Comparison of ENCODE assay signal across 7 mouse cellular contexts in genomic region chr6:83136881-83137575, GRCm38 (mm10). TPM values are rescaled to one million over a fixed set of nuclear protein-coding genes. Genes with fewer than 3 reads are reported as not detected.
DNase-seq lines count a peak whose midpoint lies in the region; ATAC-seq and TF ChIP-seq lines count a peak whose summit lies in the region.

No protein-coding gene starts in this region.

- TF ChIP-seq CTCF in forebrain, postnatal 0 days (IDR thresholded peaks at IDR 0.05; ENCODE audit: low read depth) = no peak

- H3K27me3 ChIP-seq in forebrain, postnatal 0 days (ENCODE audit: insufficient read depth, low read length) = peaks cover 14% of the 10 kb centered on the region
- H3K27me3 ChIP-seq in hindbrain, embryonic 15.5 days = peaks cover 19% of the 10 kb centered on the region
- H3K27me3 ChIP-seq in liver, embryonic 13.5 days = peaks cover 65% of the 10 kb centered on the region
- H3K27me3 ChIP-seq in neural tube, embryonic 12.5 days (replicated peaks) = peaks cover 10% of the 10 kb centered on the region; the same call in 1 of the 2 replicates

- peak overlapping the region; percentile 72 for H3K27ac ChIP-seq in forebrain, postnatal 0 days (ENCODE audit: low read depth, low read length)
- H3K27ac ChIP-seq in hindbrain, embryonic 15.5 days (replicated peaks) = peak overlapping the region; percentile 89
- peak overlapping the region; percentile 88 for H3K27ac ChIP-seq in liver, embryonic 13.5 days
- peak overlapping the region; percentile 92 for H3K27ac ChIP-seq in neural tube, embryonic 12.5 days

- ATAC-seq in forebrain, postnatal 0 days = peak; percentile 64
- ATAC-seq in hindbrain, embryonic 15.5 days (ENCODE audit: low FRiP score, low read depth) = peak; percentile 72; the same call in 1 of the 2 replicates
- peak; percentile 33 for ATAC-seq in liver, embryonic 13.5 days (ENCODE audit: low read depth)
- ATAC-seq in neural tube, embryonic 12.5 days (ENCODE audit: low FRiP score, low read depth) = peak; percentile 85

- no peaks in the 10 kb centered on the region for H3K9me3 ChIP-seq in forebrain, postnatal 0 days (ENCODE audit: low read length)
- H3K9me3 ChIP-seq in hindbrain, embryonic 15.5 days = no peaks in the 10 kb centered on the region
- H3K9me3 ChIP-seq in liver, embryonic 13.5 days (replicated peaks) = no peaks in the 10 kb centered on the region
- no peaks in the 10 kb centered on the region for H3K9me3 ChIP-seq in neural tube, embryonic 12.5 days

- no peaks in the 10 kb centered on the region for H3K36me3 ChIP-seq in forebrain, postnatal 0 days (ENCODE audit: insufficient read depth)
- no peaks in the 10 kb centered on the region for H3K36me3 ChIP-seq in hindbrain, embryonic 15.5 days
- no peaks in the 10 kb centered on the region for H3K36me3 ChIP-seq in liver, embryonic 13.5 days
- no peaks in the 10 kb centered on the region for H3K36me3 ChIP-seq in neural tube, embryonic 12.5 days

- H3K4me1 ChIP-seq in forebrain, postnatal 0 days (ENCODE audit: insufficient read depth) = no peaks in the 10 kb centered on the region
- H3K4me1 ChIP-seq in hindbrain, embryonic 15.5 days (replicated peaks) = peaks cover 37% of the 10 kb centered on the region
- H3K4me1 ChIP-seq in liver, embryonic 13.5 days (replicated peaks) = peaks cover 52% of the 10 kb centered on the region
- peaks cover 47% of the 10 kb centered on the region for H3K4me1 ChIP-seq in neural tube, embryonic 12.5 days

- peak overlapping the region; percentile 48 for H3K9ac ChIP-seq in forebrain, postnatal 0 days
- H3K9ac ChIP-seq in hindbrain, embryonic 15.5 days = peak overlapping the region; percentile 31
- peak overlapping the region; percentile 73 for H3K9ac ChIP-seq in liver, embryonic 13.5 days
- H3K9ac ChIP-seq in neural tube, embryonic 12.5 days = peak overlapping the region; percentile 83

- H3K4me3 ChIP-seq in forebrain, postnatal 0 days (ENCODE audit: low read depth, low read length) = peak overlapping the region; percentile 26
- peak overlapping the region; percentile 34 for H3K4me3 ChIP-seq in hindbrain, embryonic 15.5 days
- H3K4me3 ChIP-seq in liver, embryonic 13.5 days (replicated peaks) = peak overlapping the region; percentile 59
- H3K4me3 ChIP-seq in neural tube, embryonic 12.5 days = peak overlapping the region; percentile 45

- 2% methylated on average over 26 of the region's 26 CpGs for WGBS in forebrain, postnatal 0 days
- 2% methylated on average over 20 of the region's 26 CpGs for WGBS in hindbrain, embryonic 15.5 days
- WGBS in liver, embryonic 13.5 days (ENCODE audit: insufficient replicate concordance) = 3% methylated on average over 26 of the region's 26 CpGs
- WGBS in neural tube, embryonic 12.5 days = under 1% methylated on average over 26 of the region's 26 CpGs

- peak overlapping the region; percentile 48 for H3K4me2 ChIP-seq in forebrain, postnatal 0 days (ENCODE audit: low read depth)
- peak overlapping the region; percentile 52 for H3K4me2 ChIP-seq in hindbrain, embryonic 15.5 days
- peak overlapping the region; percentile 69 for H3K4me2 ChIP-seq in liver, embryonic 13.5 days
- H3K4me2 ChIP-seq in neural tube, embryonic 12.5 days (replicated peaks) = peak overlapping the region; percentile 69

- peak; percentile 44 for DNase-seq in ES-CJ7 (ENCODE audit: low read depth, low spot score)
- peak; percentile 80 for DNase-seq in adrenal gland, postnatal 10 days
- DNase-seq in forebrain, postnatal 0 days = peak; percentile 44
- no peak for DNase-seq in liver, embryonic 13.5 days
- DNase-seq in right cerebral cortex, postnatal 25 days = no peak

RNA-seq across cellular contexts. Expression of gene Rtkn, which starts 1.8 kb away (rescaled TPM):
- total RNA-seq in adrenal gland, postnatal 10 days (2021) = 10 to 100 TPM; 10.9 to 19.8 TPM
- total RNA-seq in forebrain, postnatal 0 days (2014; rRNA removed) = 17.1 and 19.4 TPM in 2 replicates
- 7.9 and 8.1 TPM in 2 replicates for polyA plus RNA-seq in forebrain, postnatal 0 days (2015; fragmentation: Nextera tagmentation; extraction: Ambion mirVana)
- 14.9 and 17.8 TPM in 2 replicates for polyA plus RNA-seq in hindbrain, embryonic 15.5 days (2015; fragmentation: Nextera tagmentation; extraction: Ambion mirVana)
- 10.1 and 11.7 TPM in 2 replicates for polyA plus RNA-seq in liver, embryonic 13.5 days (2015; fragmentation: Nextera tagmentation; extraction: Ambion mirVana)
- polyA plus RNA-seq in neural tube, embryonic 12.5 days (2016; fragmentation: Nextera tagmentation; extraction: Ambion mirVana) = 33.7 and 38.0 TPM in 2 replicates

RNA-seq across cellular contexts. Expression of gene Ino80b, which starts 11.8 kb away (rescaled TPM):
- 10 to 100 TPM; 20.7 to 25.7 TPM for total RNA-seq in adrenal gland, postnatal 10 days (2021)
- 40.1 and 44.5 TPM in 2 replicates for total RNA-seq in forebrain, postnatal 0 days (2014; rRNA removed)
- polyA plus RNA-seq in forebrain, postnatal 0 days (2015; fragmentation: Nextera tagmentation; extraction: Ambion mirVana) = 14.9 and 15.3 TPM in 2 replicates
- polyA plus RNA-seq in hindbrain, embryonic 15.5 days (2015; fragmentation: Nextera tagmentation; extraction: Ambion mirVana) = 13.8 and 16.3 TPM in 2 replicates
- polyA plus RNA-seq in liver, embryonic 13.5 days (2015; fragmentation: Nextera tagmentation; extraction: Ambion mirVana) = 6.3 and 7.2 TPM in 2 replicates
- polyA plus RNA-seq in neural tube, embryonic 12.5 days (2016; fragmentation: Nextera tagmentation; extraction: Ambion mirVana) = 17.6 and 18.7 TPM in 2 replicates

RNA-seq across cellular contexts. Expression of gene Wbp1, which starts 15.7 kb away (rescaled TPM):
- total RNA-seq in adrenal gland, postnatal 10 days (2021) = 10 to 100 TPM; 61.1 to 82.1 TPM
- total RNA-seq in forebrain, postnatal 0 days (2014; rRNA removed) = 129 and 151 TPM in 2 replicates
- polyA plus RNA-seq in forebrain, postnatal 0 days (2015; fragmentation: Nextera tagmentation; extraction: Ambion mirVana) = 104 and 109 TPM in 2 replicates
- polyA plus RNA-seq in hindbrain, embryonic 15.5 days (2015; fragmentation: Nextera tagmentation; extraction: Ambion mirVana) = 155 and 161 TPM in 2 replicates
- polyA plus RNA-seq in liver, embryonic 13.5 days (2015; fragmentation: Nextera tagmentation; extraction: Ambion mirVana) = 30.4 and 32.3 TPM in 2 replicates
- 233 and 254 TPM in 2 replicates for polyA plus RNA-seq in neural tube, embryonic 12.5 days (2016; fragmentation: Nextera tagmentation; extraction: Ambion mirVana)

RNA-seq across cellular contexts. Expression of gene Wdr54, which starts 19.2 kb away (rescaled TPM):
- 1 to 10 TPM; 2.0 to 2.2 TPM for total RNA-seq in adrenal gland, postnatal 10 days (2021)
- 11.1 and 13.4 TPM in 2 replicates for total RNA-seq in forebrain, postnatal 0 days (2014; rRNA removed)
- 19.7 and 24.1 TPM in 2 replicates for polyA plus RNA-seq in forebrain, postnatal 0 days (2015; fragmentation: Nextera tagmentation; extraction: Ambion mirVana)
- 17.8 and 19.3 TPM in 2 replicates for polyA plus RNA-seq in hindbrain, embryonic 15.5 days (2015; fragmentation: Nextera tagmentation; extraction: Ambion mirVana)
- polyA plus RNA-seq in liver, embryonic 13.5 days (2015; fragmentation: Nextera tagmentation; extraction: Ambion mirVana) = 0.60 and 0.67 TPM in 2 replicates
- 11.5 and 13.5 TPM in 2 replicates for polyA plus RNA-seq in neural tube, embryonic 12.5 days (2016; fragmentation: Nextera tagmentation; extraction: Ambion mirVana)

RNA-seq across cellular contexts. Expression of gene 1700003E16Rik, which starts 19.2 kb away (rescaled TPM):
- total RNA-seq in adrenal gland, postnatal 10 days (2021) = under 1 TPM; 0.24 to 0.39 TPM
- total RNA-seq in forebrain, postnatal 0 days (2014; rRNA removed) = 17.0 and 17.5 TPM in 2 replicates
- polyA plus RNA-seq in forebrain, postnatal 0 days (2015; fragmentation: Nextera tagmentation; extraction: Ambion mirVana) = 13.9 and 18.3 TPM in 2 replicates
- polyA plus RNA-seq in hindbrain, embryonic 15.5 days (2015; fragmentation: Nextera tagmentation; extraction: Ambion mirVana) = 9.7 and 9.8 TPM in 2 replicates
- polyA plus RNA-seq in liver, embryonic 13.5 days (2015; fragmentation: Nextera tagmentation; extraction: Ambion mirVana) = 0.15 and 0.20 TPM in 2 replicates
- polyA plus RNA-seq in neural tube, embryonic 12.5 days (2016; fragmentation: Nextera tagmentation; extraction: Ambion mirVana) = 2.6 TPM in 2 replicates

Comparison
In these comparisons a context has a peak if more than half of its experiments do, and no peak if none do; other contexts are left out.
1. DNase-seq: peak in ES-CJ7 (single experiment), adrenal gland, postnatal 10 days (single experiment) and forebrain, postnatal 0 days (single experiment); none in liver, embryonic 13.5 days (single experiment) and right cerebral cortex, postnatal 25 days (single experiment).
2. ATAC-seq: peak in every context shown above with its lines; median percentile 85 in neural tube, embryonic 12.5 days; 72 in hindbrain, embryonic 15.5 days; 64 in forebrain, postnatal 0 days; 33 in liver, embryonic 13.5 days.
3. H3K9ac ChIP-seq: peak in every context shown above with its lines; median percentile 83 in neural tube, embryonic 12.5 days; 73 in liver, embryonic 13.5 days; 48 in forebrain, postnatal 0 days; 31 in hindbrain, embryonic 15.5 days.
4. Peak in every context shown above with its lines, with median percentiles within 50 percentile points of each other: H3K27ac ChIP-seq, H3K4me2 ChIP-seq and H3K4me3 ChIP-seq.